Mouse (Mus musculus) cerebellum, adult 9-10 months (tissue): ENCODE data around the gene Pygo1.

Source experiments
- DNase-seq: peaks from one replicate; pipeline ENCODE4 v3.0.0; 2022

Gene Pygo1

DNA sequence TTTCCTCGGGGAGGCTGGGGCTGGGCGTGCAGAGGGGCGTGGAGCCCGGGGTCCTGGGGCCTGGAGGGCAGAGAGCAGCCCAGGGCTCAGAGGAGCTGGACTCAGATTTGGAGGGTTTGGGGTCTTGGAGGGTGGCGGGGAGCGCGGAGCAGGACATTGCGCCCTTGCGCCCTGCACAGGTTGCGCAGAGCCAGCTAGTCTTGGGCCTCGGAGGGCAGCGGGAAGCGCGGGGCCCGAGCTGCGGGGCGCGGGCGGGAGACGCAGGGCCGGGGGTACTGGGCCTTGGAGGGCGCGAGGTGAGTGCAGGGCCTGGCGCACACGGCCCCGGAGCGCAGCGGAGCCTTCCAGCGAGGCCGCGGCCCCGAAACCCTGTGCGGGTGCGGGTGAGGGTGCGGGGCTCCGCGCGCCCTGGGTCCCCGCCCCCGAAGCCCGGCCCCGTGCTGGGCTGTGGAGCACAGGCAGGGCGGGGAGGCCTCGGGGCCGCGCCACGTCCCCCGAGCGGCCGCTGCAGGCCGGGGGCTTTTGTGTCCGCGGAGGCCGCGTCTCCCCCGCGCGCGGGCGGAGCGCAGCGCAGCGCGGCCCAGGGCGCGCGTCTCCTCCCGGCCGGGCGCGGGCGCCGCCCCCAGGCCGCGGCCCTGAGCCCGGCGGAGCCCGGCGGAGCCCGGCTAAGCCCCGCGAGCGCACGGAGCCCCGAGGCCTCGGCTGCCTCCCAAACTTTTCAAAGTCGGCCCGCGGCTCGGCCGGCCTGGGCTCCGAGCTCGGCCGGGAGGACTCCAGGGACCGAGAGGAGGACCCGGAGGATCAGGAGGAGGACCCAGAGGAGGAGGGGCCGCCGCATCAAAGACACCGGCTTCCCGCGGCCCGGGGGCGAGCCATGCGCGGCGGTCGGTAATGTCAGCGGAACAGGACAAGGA lies at the start of gene Pygo1:
Gene Pygo1 (plus strand): TSS at position 625 of the 914 bp plus-strand sequence.
- peak; percentile 22 for DNase-seq

DNA sequence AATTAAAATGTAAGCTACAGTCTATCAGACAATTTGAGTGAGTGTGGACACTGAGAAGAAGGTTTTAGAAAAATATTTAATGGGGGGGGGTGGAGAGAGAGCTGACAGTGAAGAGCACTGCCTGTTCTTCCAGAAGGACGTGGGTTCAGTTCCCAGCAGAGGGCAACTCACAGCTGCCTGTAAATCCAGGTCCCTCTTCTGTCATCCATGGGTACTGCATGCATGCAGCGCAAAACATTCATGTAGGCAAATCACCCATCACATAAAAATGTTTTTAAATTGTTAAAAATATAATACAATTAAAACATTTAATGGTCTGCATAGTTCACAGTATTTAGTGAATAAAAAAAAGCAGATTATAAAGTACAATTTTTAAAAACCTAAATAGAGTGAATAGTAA lies 49.6 kb upstream of the Pygo1 start:
- no peak for DNase-seq

DNA sequence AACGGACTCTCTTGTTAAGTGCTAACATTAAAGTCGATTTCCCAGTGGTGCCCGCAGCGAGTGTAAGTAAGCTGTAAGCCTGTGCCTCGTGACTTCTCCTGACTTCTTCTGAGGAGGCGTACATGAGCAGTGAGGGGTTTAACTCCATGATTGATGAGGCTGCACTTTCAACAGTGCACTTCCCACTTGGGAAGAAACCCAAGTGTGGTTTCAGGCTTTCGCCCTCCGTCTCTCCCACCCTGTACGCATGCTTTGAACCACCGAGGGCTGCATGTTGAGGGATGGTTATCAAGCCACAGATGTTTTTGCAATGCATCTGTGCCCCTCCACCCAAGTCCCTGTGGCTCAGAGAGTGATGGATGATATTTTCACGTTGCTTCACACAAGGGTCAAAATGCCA lies 47.5 kb upstream of the Pygo1 start:
- no peak for DNase-seq

DNA sequence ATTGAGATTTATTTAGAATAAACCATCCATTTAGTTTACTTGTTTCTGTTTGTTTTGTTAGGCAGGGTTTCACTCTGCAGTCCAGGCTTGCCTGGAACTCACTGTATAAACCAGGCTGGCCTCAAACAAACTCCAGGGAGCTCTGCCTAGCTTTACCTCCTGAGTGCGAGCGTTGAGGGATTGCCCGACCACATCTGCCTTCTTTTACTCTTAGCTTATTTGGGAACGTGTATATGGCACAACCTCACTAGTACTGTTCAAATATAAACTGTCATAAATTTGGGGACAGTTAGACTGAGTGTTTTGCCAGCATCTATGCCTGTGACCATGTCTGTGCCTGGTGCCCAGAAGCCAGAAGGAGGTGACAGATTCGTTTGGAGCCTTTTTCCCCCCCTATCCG lies 46.8 kb upstream of the Pygo1 start:
- DNase-seq, result no peak

DNA sequence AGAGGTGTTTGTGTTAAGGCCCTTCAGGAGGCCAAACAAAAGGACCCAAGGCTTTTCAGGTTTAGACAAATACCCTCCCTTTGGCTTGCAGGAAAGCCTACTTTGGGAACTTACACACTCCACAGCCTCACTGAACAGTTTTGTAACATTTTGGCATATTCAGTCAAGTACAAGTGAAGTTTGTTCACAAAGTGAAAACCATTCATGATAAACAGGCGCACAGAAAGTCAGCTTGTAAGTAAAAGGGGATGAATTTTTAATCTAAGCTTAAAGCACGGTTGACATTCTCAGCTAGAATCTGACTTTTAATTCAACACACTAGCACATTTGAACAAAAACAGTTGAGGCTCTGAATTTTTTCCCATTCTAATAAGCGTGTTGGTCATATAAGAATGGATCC lies 45.8 kb upstream of the Pygo1 start:
- no peak for DNase-seq

DNA sequence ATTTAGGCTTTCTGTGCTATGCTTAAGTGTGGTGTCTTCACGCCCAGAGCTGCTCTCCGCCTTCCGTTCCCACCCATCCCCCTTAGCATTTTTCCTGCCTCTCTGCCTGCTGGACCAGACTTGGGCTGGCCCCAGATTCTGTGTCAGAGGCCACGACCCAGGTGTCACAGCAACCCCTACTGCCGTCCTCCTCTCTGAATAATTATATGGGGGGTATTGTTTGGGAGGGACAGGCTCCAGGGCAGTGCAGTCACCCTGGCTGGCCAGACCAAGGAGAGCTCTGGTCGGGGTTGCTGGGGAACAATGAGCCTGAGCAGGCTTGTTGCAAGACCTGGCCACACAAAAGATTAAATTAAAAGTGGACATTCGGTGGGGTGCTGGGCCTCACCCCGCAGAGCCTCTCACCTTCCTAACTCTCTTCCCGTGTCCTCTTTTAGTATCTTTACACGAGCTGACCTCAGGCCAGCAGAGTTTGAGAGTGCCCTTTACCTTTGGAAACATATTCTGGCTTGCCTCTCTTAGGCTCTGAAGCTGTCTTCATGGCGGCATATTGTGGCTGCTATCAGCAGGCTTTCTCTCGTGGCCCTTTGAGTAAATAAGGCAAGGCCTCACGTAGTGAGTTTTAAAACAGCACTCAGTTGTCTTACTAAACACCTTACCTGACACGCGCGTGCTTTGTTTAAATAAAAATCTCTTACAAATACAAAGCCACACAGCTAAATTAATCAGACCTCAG lies 45.1 kb upstream of the Pygo1 start:
- DNase-seq, result no peak

DNA sequence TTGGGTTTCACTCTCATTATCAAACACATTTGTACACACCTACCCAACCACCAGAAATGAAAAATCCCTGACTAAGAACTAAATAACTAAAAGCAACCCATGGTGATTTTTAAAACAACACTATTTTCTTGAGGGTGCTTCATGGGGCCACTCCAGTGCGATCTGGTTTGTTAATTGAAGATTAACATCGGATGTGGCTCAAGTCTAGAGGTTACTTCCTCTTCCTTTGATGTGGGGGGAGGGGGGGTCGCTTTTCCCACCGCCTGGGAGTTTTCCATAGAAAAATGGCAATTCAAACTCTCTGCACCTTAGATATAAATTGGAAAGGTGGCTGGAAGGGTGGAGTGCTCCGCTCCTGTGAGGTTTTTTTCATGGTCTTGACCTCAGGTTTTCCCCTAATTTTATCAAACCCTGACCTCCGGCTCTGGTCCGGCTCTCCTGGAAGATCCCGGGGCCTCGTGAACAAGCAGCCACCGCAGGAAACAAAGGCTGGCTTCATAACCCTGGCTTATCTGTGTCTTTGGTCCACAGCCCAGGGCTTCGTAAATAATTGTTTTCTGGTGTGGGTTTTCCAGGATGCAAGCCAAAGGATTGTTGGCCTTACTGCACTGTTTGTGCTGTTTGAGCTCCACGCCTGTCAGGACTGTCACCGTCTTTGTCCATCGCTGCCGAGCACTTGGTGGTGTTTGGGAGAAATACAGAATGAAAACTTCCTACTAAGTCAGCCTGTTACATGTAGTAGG lies 44.2 kb upstream of the Pygo1 start:
- peak; percentile 23 for DNase-seq

DNA sequence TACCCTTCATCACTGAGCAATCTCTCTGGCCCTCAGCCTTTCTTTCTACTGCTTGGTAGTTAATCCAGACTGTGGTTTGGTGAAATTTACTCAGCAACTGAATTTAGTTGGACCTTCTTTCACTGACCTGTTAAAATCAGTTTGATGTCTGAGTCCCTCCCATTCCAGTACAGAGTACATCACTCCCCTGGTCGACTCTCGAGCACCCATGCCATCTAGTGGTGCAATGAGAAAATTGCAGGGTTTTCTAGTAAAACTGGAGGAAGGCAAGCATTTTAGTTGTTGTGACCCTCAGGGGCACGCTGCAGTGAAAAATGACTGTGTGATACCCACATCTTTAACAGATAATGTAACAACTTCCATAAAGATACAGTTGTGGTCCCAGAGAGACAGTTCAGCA lies 41.5 kb upstream of the Pygo1 start:
- peak; percentile 35 for DNase-seq

DNA sequence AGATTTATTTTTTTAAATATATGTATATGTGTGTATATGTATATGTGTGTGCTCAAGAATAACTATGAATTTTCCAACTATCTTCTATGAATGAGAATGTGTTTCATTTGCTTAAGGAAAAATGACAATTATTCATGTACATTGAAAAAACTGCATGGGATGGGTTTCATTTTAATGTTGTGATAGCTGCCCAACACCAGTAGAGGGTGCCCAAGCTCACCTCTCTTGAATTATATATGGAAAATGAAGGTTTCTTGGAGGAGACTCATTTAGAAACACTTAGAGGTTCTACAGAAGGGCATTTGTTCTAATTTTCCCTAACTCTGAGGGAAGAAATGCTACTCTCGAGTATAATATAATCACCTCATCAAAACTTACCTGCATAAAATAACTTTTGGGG lies 35.7 kb upstream of the Pygo1 start:
- DNase-seq, result peak; percentile 22

DNA sequence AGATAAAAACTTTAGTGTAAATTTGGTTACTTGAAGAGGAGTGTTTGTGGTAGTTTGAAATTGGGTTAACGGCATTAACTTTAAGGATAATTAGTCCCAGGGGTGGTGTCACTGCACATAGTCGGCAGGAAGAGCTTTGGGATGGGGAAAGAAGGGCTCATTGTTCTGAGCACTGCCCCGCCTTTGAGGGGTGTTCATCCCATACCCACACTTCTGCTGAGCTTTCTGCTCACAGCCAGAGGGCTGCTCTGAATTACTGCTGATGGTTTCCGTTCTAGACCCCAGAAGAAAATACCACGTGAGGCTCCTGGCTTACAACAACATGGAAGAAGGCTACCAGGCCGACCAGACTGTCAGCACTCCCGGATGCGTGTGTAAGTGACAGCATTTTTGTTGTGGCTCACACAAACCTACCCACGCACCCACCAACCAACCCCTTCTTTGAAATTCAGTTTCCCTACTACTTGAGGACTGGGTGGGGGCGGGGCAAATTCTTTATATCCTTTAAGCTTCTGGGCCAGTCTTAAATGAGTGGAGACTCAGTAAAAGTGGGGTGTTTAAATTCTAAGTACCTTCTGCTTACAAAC lies 34.9 kb upstream of the Pygo1 start:
- DNase-seq, result no peak

DNA sequence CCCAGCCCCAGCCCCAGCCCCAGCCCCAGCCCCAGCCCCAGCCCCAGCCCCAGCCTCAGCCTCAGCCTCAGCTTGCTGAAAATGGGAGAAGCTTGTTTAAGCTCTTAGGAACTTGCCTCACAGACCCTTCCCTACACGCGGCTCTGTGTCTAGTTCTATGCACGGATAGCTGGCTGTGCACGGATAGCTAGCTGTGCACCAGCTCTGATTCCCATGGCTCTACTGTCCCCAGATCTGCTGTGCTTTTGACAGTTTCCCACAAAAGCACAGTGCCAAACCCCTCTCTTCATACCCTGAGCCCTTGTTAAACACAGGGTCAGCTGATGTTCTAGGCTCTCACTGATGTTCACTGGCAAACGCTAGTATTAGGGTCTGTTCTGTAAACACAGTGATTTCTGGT lies 32.7 kb upstream of the Pygo1 start:
- DNase-seq, result no peak

DNA sequence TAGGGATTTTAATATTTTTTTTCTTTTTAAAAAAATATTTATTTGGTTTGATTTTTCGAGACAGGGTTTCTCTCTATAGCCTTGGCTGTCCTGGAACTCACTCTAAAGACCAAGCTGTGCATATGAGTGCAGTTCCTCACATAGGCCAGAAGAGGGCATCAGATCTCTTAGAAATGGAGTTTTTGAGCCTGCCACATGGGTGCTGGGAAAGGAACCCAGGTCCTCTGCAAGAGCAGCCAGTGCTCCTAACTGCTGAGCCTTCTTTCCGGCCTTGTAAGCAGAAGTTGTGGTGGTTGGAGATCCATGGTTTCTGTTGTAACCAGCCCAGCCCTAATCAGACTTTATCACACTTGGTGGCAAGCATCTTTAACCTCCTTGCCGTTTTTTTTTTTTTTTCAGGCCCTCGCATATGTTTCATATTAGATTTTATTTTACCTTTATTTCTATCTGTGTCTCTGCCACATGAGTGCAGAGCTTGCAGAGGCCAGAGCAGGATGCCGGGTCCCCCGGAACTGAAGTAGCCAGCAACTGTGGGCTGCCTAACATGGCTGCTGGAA lies 30.6 kb upstream of the Pygo1 start:
- no peak for DNase-seq

DNA sequence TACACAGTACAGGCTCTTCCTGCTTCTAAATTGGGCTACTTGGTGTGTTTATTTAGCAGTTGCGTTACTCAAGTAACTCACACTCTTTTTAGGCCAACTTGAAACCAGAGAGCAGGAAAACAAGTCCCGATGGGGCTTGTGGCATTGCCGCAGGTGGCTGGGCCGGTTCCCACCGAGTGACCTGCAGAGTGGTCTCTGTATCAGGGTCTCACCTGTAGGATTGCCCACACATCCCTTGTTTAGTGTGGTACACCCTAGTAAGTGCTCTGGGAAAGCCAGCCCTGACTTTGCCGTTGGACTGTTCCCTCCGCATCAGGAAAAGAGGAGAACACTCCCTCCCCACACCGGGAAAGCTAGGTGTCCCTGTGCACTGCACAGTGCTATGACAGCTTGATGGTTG lies 23.4 kb upstream of the Pygo1 start:
- no peak for DNase-seq

DNA sequence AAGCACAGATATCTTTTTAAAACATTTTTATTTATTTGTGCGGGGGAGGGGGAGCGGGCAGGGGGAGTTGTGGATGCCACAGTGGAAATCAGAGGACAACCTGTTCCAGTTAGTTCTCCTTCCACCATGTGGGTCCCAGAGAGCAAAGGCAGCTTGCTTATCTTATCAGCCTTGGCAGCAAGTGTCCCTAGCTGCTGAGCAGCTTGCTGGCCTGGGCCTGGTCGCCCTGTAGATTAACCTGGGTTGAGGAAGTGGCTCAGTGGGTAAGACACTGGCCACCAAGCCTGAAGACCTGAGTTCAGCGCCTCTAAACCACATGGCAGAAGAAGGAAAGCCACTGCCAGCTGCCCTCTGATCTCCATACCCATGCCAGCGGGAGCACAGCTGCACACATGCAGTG lies 22.8 kb upstream of the Pygo1 start:
- DNase-seq, result no peak

DNA sequence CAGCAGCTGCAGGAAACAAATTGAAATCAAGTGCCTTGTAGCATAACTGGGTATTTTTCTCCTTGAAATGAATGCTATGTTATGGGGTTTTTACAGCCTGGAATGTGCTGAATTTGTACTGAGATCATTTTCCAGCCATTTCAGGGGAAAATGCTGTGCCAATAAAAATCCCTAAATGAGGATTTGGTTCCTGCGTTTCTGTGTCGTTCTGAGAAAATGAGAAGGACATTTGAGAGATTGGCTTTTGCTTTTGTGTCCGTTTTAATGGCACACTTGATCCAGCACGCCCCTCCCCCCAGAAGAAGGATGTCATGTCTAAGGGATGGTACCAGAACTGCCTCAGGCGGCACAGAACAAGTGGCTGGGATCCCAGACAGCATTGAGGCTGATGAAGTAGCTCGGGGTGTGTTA lies 18.7 kb upstream of the Pygo1 start:
- DNase-seq, result no peak

DNA sequence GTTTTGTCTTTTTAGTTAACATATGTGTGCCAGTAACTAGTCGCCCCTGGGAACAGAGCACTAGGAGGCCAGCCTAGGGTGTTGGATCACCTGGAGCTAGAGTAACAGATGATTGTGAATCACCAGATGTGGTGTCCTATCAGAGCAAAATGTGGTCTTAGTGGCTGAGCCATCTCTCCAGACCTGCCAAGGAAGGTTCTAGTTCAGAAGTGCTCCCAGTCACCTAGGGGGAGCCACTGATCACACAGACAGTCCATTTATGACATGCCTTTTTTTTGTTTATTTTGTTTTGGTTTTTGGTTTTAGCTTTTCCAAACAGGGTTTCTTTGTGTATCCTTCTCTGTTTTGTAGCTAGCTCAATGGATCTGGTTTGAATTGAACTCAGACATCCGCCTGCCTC lies 14.1 kb upstream of the Pygo1 start:
- DNase-seq, result no peak

DNA sequence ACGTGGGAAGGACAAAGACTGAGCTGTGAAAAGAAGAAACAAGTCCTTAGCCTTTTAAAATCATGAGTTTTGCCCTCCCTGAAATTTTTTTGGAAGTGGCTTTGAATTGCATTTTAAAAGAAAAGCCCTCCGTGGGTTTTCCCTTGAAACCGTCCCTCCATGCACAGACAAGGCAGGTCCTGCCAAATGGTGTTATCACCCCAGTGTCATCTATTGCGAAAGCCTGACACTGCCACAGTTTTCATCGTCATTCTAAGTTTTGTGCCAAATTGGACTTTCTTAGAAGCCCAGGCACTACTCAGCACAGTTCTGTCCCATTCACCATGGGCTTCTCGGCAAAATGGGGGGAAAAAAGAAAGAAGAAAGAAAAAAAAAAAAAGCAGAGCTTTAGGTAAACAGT lies 11.9 kb upstream of the Pygo1 start:
- DNase-seq, result no peak

DNA sequence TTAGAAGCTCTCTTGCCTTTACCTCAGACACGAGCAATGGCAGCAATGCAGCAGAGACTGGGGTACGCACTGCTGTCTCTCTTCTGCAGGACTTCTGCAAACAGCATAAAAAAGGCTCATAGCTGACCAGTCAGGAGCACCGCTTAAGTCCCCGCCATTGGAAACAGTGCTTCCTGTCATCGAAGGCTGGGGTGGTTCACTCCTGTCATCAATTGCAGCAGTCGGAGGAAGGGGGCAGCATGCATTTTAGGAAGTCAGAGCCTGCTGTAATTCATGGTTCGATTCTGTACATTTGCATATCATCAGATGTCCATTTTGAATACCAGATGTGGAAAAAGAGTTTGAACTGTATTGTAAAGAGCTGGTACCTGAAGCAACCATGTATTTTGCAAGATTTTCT lies 9.7 kb upstream of the Pygo1 start:
- DNase-seq, result no peak

DNA sequence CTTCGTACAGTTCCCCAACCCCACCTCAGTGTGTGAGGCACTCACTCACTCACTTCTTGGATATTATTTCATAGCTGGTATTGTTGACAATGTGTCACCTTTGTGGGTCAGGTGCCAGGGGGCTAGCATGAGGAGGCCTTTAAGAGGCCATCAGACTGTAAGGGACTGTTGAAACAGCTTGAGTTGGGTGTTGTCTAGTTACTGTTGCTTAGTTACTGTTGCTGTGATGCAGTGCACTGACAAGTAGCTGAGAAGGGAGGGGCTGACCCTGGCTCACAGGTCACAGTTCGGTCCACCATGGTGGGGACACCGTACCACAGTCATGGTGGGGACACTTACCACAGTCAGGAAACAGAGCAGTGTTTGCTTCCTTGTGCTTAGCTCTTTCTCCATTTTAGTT lies 2.4 kb upstream of the Pygo1 start:
- DNase-seq, result no peak

DNA sequence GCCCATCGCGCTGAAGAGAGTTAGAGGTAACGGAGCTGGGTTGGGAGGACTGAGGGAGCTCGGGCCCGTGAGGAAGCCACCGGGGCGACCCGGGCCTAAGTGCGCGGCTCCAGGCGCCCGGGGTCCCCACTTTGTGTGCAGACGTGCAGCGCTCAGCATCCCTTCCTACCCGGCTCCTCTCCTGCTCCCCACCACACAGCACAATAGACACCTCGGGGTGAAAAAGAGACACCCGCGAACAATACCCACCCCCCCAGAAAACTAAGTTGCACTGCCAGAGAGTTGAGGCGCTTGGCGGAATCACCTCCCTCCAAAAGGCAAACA lies 452 bp downstream of the Pygo1 start:
- DNase-seq, result no peak

DNA sequence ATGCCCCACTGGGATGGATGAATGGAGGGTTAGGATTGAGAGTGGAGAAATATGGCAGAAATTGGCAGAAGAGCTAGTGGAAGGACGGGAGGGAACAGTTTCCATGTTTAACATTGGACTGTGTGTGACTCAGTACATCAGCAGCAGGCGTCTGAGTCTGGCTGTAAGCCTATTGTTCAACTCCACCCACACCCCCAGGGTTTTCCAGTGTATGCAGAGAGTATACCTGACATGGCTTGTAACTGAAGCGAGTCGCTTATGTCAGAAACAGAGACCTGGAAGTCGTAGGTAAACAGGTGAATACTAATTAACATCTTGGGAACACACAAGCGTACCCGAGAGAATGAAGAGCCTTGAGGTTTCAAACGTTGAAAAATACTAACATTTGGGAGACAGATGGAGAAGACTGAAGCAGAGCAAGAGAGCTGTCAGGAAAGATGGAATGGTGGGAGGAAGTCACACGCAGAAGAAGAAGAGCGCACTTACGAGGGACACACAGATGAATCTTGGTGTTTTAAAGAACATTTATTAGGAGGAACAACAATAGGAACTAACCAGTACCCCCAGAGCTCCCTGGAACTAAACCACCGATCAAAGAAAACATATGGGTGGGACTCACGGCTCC lies 5.8 kb downstream of the Pygo1 start:
- DNase-seq, result no peak

DNA sequence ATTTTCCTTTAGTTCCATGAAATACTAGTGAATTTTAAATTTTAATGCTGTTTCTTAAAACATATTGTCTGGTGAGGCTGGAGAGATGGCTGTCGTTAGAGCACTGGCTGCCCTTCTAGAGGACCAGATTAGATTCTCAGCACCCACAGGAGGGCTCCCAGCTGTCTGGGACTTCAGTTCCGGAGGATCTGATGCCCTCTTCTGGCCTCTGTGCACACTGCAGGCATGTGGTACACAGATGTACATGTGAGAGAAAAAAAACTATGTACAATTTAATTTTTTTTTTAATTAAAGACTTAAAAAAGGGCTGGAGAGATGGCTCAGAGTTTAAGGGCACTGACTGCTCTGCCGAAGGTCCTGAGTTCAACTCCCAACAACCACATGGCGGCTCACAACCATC lies 9.9 kb downstream of the Pygo1 start:
- no peak for DNase-seq

DNA sequence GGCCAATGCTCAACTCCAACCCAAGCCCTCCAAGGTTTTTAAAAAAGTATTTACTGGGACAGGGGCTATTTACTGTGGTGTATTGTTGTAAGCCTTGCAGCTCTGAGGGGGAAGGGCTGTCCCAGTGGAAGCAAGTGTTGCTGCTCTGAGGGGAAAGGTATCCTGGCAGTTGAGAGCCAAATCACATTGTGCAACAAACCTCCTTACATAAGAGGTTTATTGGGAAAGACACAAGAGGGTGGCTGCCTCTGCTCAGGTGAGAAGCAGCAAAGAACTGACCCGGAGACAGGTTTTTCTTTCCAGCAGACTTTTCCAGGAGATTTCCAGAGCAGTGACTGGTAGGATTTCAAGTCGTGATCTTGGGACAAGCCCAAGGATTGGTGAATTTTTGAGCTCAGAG lies 10.9 kb downstream of the Pygo1 start:
- DNase-seq, result no peak
